Mouse (Mus musculus): ENCODE measurements around the gene Fancc. TPM values are rescaled to one million over a fixed set of nuclear protein-coding genes. Genes with fewer than 3 reads are reported as not detected.

Gene Fancc
- polyA plus RNA-seq, 1 experiment: 9.7 TPM

- Histone ChIP-seq H3K27ac (ENCODE audit: control insufficient read depth, insufficient read depth, low read depth, low read length) (no peak overlapping the region), H3K4me3 (ENCODE audit: control insufficient read depth, low read depth, low read length) (no peak overlapping the region), H3K4me1 (ENCODE audit: control insufficient read depth, insufficient read depth, low read length) (no peaks in the 10 kb centered on the region), H3K36me3 (ENCODE audit: control insufficient read depth, insufficient read depth, low read length) (no peaks in the 10 kb centered on the region), H3K27me3 (ENCODE audit: control insufficient read depth, insufficient read depth, low read length) (no peaks in the 10 kb centered on the region)
- no peak for TF ChIP-seq CTCF (IDR thresholded peaks at IDR 0.05; ENCODE audit: control insufficient read depth, insufficient read depth, insufficient replicate concordance, low read depth, low read length)
- no peak for TF ChIP-seq POLR2A (IDR thresholded peaks at IDR 0.05; ENCODE audit: control insufficient read depth, low read depth, low read length)
Measured at GRCm38 (mm10) chr13:63404657-63405056, 92.4 kb downstream of the Fancc start.

- no peak for TF ChIP-seq CTCF (IDR thresholded peaks at IDR 0.05; ENCODE audit: control insufficient read depth, insufficient read depth, insufficient replicate concordance, low read depth, low read length)
- TF ChIP-seq POLR2A (IDR thresholded peaks at IDR 0.05; ENCODE audit: control insufficient read depth, low read depth, low read length): no peak
- Histone ChIP-seq H3K36me3 (ENCODE audit: control insufficient read depth, insufficient read depth, low read length) (no peaks in the 10 kb centered on the region), H3K27me3 (ENCODE audit: control insufficient read depth, insufficient read depth, low read length) (no peaks in the 10 kb centered on the region), H3K27ac (ENCODE audit: control insufficient read depth, insufficient read depth, low read depth, low read length) (no peak overlapping the region), H3K4me3 (ENCODE audit: control insufficient read depth, low read depth, low read length) (no peak overlapping the region), H3K4me1 (ENCODE audit: control insufficient read depth, insufficient read depth, low read length) (no peaks in the 10 kb centered on the region)
Measured at GRCm38 (mm10) chr13:63402823-63403222, 94.3 kb downstream of the Fancc start.

GRCm38 (mm10) chr13:63400069-63400468 is 97.0 kb downstream of the Fancc start:
- Histone ChIP-seq H3K27ac (ENCODE audit: control insufficient read depth, insufficient read depth, low read depth, low read length) (no peak overlapping the region), H3K27me3 (ENCODE audit: control insufficient read depth, insufficient read depth, low read length) (no peaks in the 10 kb centered on the region), H3K36me3 (ENCODE audit: control insufficient read depth, insufficient read depth, low read length) (0 out of 2 replicates have a peak, but pooled peaks cover 2% of the 10 kb centered on the region), H3K4me3 (ENCODE audit: control insufficient read depth, low read depth, low read length) (no peak overlapping the region), H3K4me1 (ENCODE audit: control insufficient read depth, insufficient read depth, low read length) (no peaks in the 10 kb centered on the region)
- TF ChIP-seq CTCF (IDR thresholded peaks at IDR 0.05; ENCODE audit: control insufficient read depth, insufficient read depth, insufficient replicate concordance, low read depth, low read length) (no peak), POLR2A (IDR thresholded peaks at IDR 0.05; ENCODE audit: control insufficient read depth, low read depth, low read length) (no peak)

GRCm38 (mm10) chr13:63397420-63397819 is 99.7 kb downstream of the Fancc start:
- no peak for TF ChIP-seq POLR2A (IDR thresholded peaks at IDR 0.05; ENCODE audit: control insufficient read depth, low read depth, low read length)
- TF ChIP-seq CTCF (IDR thresholded peaks at IDR 0.05; ENCODE audit: control insufficient read depth, insufficient read depth, insufficient replicate concordance, low read depth, low read length): no peak
- H3K4me3 ChIP-seq (ENCODE audit: control insufficient read depth, low read depth, low read length): no peak overlapping the region
- H3K36me3 ChIP-seq (ENCODE audit: control insufficient read depth, insufficient read depth, low read length): 0 out of 2 replicates have a peak, but pooled peaks cover 2% of the 10 kb centered on the region
- H3K27me3 ChIP-seq (ENCODE audit: control insufficient read depth, insufficient read depth, low read length): no peaks in the 10 kb centered on the region
- H3K4me1 ChIP-seq (ENCODE audit: control insufficient read depth, insufficient read depth, low read length): no peaks in the 10 kb centered on the region
- H3K27ac ChIP-seq (ENCODE audit: control insufficient read depth, insufficient read depth, low read depth, low read length): no peak overlapping the region

GRCm38 (mm10) chr13:63394304-63395063 is 102.6 kb downstream of the Fancc start:
- 0 out of 2 replicates have a peak, but pooled peaks cover 2% of the 10 kb centered on the region for H3K36me3 ChIP-seq (ENCODE audit: control insufficient read depth, insufficient read depth, low read length)
- TF ChIP-seq CTCF (IDR thresholded peaks at IDR 0.05; ENCODE audit: control insufficient read depth, insufficient read depth, insufficient replicate concordance, low read depth, low read length) (no peak), POLR2A (IDR thresholded peaks at IDR 0.05; ENCODE audit: control insufficient read depth, low read depth, low read length) (no peak)
- no peaks in the 10 kb centered on the region for H3K4me1 ChIP-seq (ENCODE audit: control insufficient read depth, insufficient read depth, low read length)
- H3K27ac ChIP-seq (ENCODE audit: control insufficient read depth, insufficient read depth, low read depth, low read length): no peak overlapping the region
- no peaks in the 10 kb centered on the region for H3K27me3 ChIP-seq (ENCODE audit: control insufficient read depth, insufficient read depth, low read length)
- no peak overlapping the region for H3K4me3 ChIP-seq (ENCODE audit: control insufficient read depth, low read depth, low read length)

GRCm38 (mm10) chr13:63385234-63385633 is 111.8 kb downstream of the Fancc start:
- H3K4me3 ChIP-seq (ENCODE audit: control insufficient read depth, low read depth, low read length): no peak overlapping the region
- no peaks in the 10 kb centered on the region for H3K4me1 ChIP-seq (ENCODE audit: control insufficient read depth, insufficient read depth, low read length)
- no peak overlapping the region for H3K27ac ChIP-seq (ENCODE audit: control insufficient read depth, insufficient read depth, low read depth, low read length)
- H3K27me3 ChIP-seq (ENCODE audit: control insufficient read depth, insufficient read depth, low read length): no peaks in the 10 kb centered on the region
- TF ChIP-seq POLR2A (IDR thresholded peaks at IDR 0.05; ENCODE audit: control insufficient read depth, low read depth, low read length) (no peak), CTCF (IDR thresholded peaks at IDR 0.05; ENCODE audit: control insufficient read depth, insufficient read depth, insufficient replicate concordance, low read depth, low read length) (no peak)
- H3K36me3 ChIP-seq (ENCODE audit: control insufficient read depth, insufficient read depth, low read length): no peaks in the 10 kb centered on the region

- no peak overlapping the region for H3K27ac ChIP-seq (ENCODE audit: control insufficient read depth, insufficient read depth, low read depth, low read length)
- TF ChIP-seq POLR2A (IDR thresholded peaks at IDR 0.05; ENCODE audit: control insufficient read depth, low read depth, low read length) (no peak), CTCF (IDR thresholded peaks at IDR 0.05; ENCODE audit: control insufficient read depth, insufficient read depth, insufficient replicate concordance, low read depth, low read length) (no peak)
- H3K4me1 ChIP-seq (ENCODE audit: control insufficient read depth, insufficient read depth, low read length): no peaks in the 10 kb centered on the region
- no peaks in the 10 kb centered on the region for H3K36me3 ChIP-seq (ENCODE audit: control insufficient read depth, insufficient read depth, low read length)
- H3K27me3 ChIP-seq (ENCODE audit: control insufficient read depth, insufficient read depth, low read length): no peaks in the 10 kb centered on the region
- no peak overlapping the region for H3K4me3 ChIP-seq (ENCODE audit: control insufficient read depth, low read depth, low read length)
Measured at GRCm38 (mm10) chr13:63384775-63385174, 112.3 kb downstream of the Fancc start.

Data from testis, adult 2 months (tissue).